Mouse (Mus musculus) urinary bladder, postnatal 0 days (tissue): ENCODE measurements around the gene Ttc29. TPM values are rescaled to one million over a fixed set of nuclear protein-coding genes. Genes with fewer than 3 reads are reported as not detected.

Experiments
- polyA plus RNA-seq: library from polyadenylated mRNA; unstranded; fragments of >200 nt; fragmentation: Nextera tagmentation; extraction: Ambion mirVana; gene quantifications from 2 replicates; pipeline ENCODE4 v1.2.1, GENCODE M21; 2015

Gene Ttc29
- not detected in 2 replicates for polyA plus RNA-seq

GRCm38 (mm10) chr8:78213074-78213473 is at the start of gene Ttc29:
Ttc29 (plus strand) TSS chr8:78213297.

GRCm38 (mm10) chr8:78436071-78436651 is 223.1 kb downstream of the Ttc29 start, which contains the start of gene Pou4f2:
Pou4f2 (minus strand) TSS chr8:78436645.

Other genes with a start within 250 kb of the Ttc29 start
- not detected in 2 replicates for gene Pou4f2, start 223.3 kb downstream of the Ttc29 start, polyA plus RNA-seq